Comparison of ENCODE assay signal across 17 mouse cellular contexts in the genomic region with DNA sequence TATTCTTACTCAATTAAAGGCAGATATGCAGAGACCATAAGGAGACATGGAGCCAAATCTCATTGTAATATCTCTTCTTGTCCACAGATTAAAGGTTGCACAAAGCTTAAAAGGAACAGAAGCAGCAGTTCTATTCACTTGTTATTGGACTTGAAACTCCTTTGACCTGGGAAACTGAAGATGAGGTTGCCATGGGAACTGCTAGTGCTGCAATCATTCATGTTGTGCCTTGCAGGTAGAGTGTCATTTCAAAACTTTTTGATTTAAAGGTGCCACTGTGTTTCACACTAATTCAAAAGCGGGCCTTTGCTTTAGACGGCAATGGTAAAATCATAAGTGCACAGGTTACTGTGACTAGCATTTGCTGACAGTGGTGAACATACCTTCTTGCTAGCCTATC.
"Had no signal": no experiment of that assay in that cellular context is flagged by ENCODE, and none has a peak within 500 bp of the region (broad histone marks: within the 10 kb centered on the region; RNA-seq: fewer than 3 reads in every experiment).

No protein-coding gene starts in this region.

- H3K27ac ChIP-seq: limb, embryonic 12.5 days; limb, embryonic 15.5 days; liver, embryonic 14.5 days; macrophage; neural tube, embryonic 13.5 days had no signal

- H3K4me3 ChIP-seq: limb, embryonic 12.5 days; limb, embryonic 15.5 days; myocyte; neural tube, embryonic 13.5 days had no signal

- H3K4me1 ChIP-seq: limb, embryonic 12.5 days; limb, embryonic 15.5 days; neural tube, embryonic 13.5 days had no signal

- H3K27me3 ChIP-seq: limb, embryonic 12.5 days; limb, embryonic 15.5 days; neural tube, embryonic 13.5 days had no signal

- H3K36me3 ChIP-seq: limb, embryonic 12.5 days; limb, embryonic 15.5 days; neural tube, embryonic 13.5 days had no signal

- H3K9ac ChIP-seq: limb, embryonic 12.5 days; limb, embryonic 15.5 days; liver, embryonic 14.5 days; liver, postnatal 0 days; lung, embryonic 14.5 days; neural tube, embryonic 13.5 days had no signal

- ATAC-seq: intestine, embryonic 16.5 days; liver, postnatal 0 days; lung, postnatal 0 days had no signal

- DNase-seq: kidney, adult 18-20 months; kidney, adult 9 months; kidney, postnatal 14 days; kidney, postnatal 4 days; left cerebral cortex, postnatal 4 days; liver, postnatal 0 days; lung, embryonic 14.5 days; thymus, postnatal 25 days had no signal

- H3K4me2 ChIP-seq: limb, embryonic 12.5 days; limb, embryonic 15.5 days; liver, embryonic 11.5 days; lung, embryonic 14.5 days; neural tube, embryonic 13.5 days had no signal

- H3K9me3 ChIP-seq: limb, embryonic 12.5 days; limb, embryonic 15.5 days; neural tube, embryonic 13.5 days had no signal
